Mouse (Mus musculus) heart, embryonic 10.5 days (tissue): ENCODE results near the gene Sept9. TPM values are rescaled to one million over a fixed set of nuclear protein-coding genes. Genes with fewer than 3 reads are reported as not detected.

Source experiments
- DNase-seq: peaks from one replicate; pipeline ENCODE4 v3.0.0-alpha.2; 2017; ENCODE audit warnings: low spot score
- H3K27ac ChIP-seq: fragments of 300-500 bp; sonication (generic); 2 replicates; pipeline ENCODE4 v1.5.1; 2016; ENCODE audit warnings: mild to moderate bottlenecking
- H3K27me3 ChIP-seq: fragments of 300-500 bp; sonication (generic); 2 replicates; pipeline ENCODE4 v1.6.1; 2016; ENCODE audit warnings: mild to moderate bottlenecking; ENCODE audit not compliant: poor library complexity, insufficient read depth, severe bottlenecking
- H3K36me3 ChIP-seq: fragments of 300-500 bp; sonication (generic); 2 replicates; pipeline ENCODE4 v1.6.1; 2016; ENCODE audit warnings: mild to moderate bottlenecking, moderate library complexity
- H3K4me1 ChIP-seq: fragments of 300-500 bp; sonication (generic); 2 replicates; pipeline ENCODE4 v1.6.1; 2016; ENCODE audit warnings: mild to moderate bottlenecking
- H3K4me3 ChIP-seq: fragments of 300-500 bp; sonication (generic); 2 replicates; pipeline ENCODE4 v1.5.1; 2016; ENCODE audit warnings: mild to moderate bottlenecking, moderate library complexity
- H3K9me3 ChIP-seq: fragments of 300-500 bp; sonication (generic); 2 replicates; pipeline ENCODE4 v1.6.1; 2016; ENCODE audit warnings: mild to moderate bottlenecking, moderate library complexity
- WGBS: fragments of 180-500 bp; shearing (Covaris S2); methylation state at CpG from one replicate; pipeline ENCODE4 v1.1.7; 2016; 5-methylcytosine and 5-hydroxymethylcytosine counted together
- polyA plus RNA-seq: library from polyadenylated mRNA; unstranded; fragments of >200 nt; fragmentation: Nextera tagmentation; extraction: Ambion mirVana; gene quantifications from 2 replicates; pipeline ENCODE4 v1.2.1, GENCODE M21; 2016

Sept9 gene
- polyA plus RNA-seq, 1 experiment from 2014 or later: 164 TPM

GRCm38 (mm10) chr11:117182808-117183207 is 16.7 kb upstream of the Sept9 start:
- H3K4me1 ChIP-seq: 0 out of 2 replicates have a peak, but pooled peaks cover 9% of the 10 kb centered on the region
- WGBS: 86% methylated on average over 3 of the region's 3 CpGs
- H3K4me3 ChIP-seq: no peak overlapping the region
- peaks cover 17% of the 10 kb centered on the region for H3K9me3 ChIP-seq
- H3K36me3 ChIP-seq: no peaks in the 10 kb centered on the region
- no peak overlapping the region for H3K27ac ChIP-seq
- H3K27me3 ChIP-seq: no peaks in the 10 kb centered on the region
- DNase-seq: no peak

- 50% methylated on average over 2 of the region's 3 CpGs for WGBS
- 0 out of 2 replicates have a peak, but pooled peaks cover 9% of the 10 kb centered on the region for H3K4me1 ChIP-seq
- H3K4me3 ChIP-seq: no peak overlapping the region
- peaks cover 17% of the 10 kb centered on the region for H3K9me3 ChIP-seq
- DNase-seq: no peak
- H3K27me3 ChIP-seq: peaks cover 3% of the 10 kb centered on the region
- H3K27ac ChIP-seq: no peak overlapping the region
- no peaks in the 10 kb centered on the region for H3K36me3 ChIP-seq
Observed at GRCm38 (mm10) chr11:117183299-117183698, 16.2 kb upstream of the Sept9 start.

GRCm38 (mm10) chr11:117183841-117184240 is 15.6 kb upstream of the Sept9 start:
- Histone ChIP-seq H3K27me3 (peaks cover 6% of the 10 kb centered on the region), H3K36me3 (no peaks in the 10 kb centered on the region), H3K9me3 (peaks cover 17% of the 10 kb centered on the region), H3K27ac (no peak overlapping the region), H3K4me1 (0 out of 2 replicates have a peak, but pooled peaks cover 9% of the 10 kb centered on the region), H3K4me3 (no peak overlapping the region)
- 75% methylated on average over 5 of the region's 5 CpGs for WGBS
- DNase-seq: no peak

GRCm38 (mm10) chr11:117185076-117185933 is 14.2 kb upstream of the Sept9 start:
- Histone ChIP-seq H3K4me3 (no peak overlapping the region), H3K27me3 (peaks cover 6% of the 10 kb centered on the region), H3K27ac (no peak overlapping the region; the same call in 1 of the 2 replicates)

GRCm38 (mm10) chr11:117191524-117191923 is 7.9 kb upstream of the Sept9 start:
- no peak overlapping the region for H3K27ac ChIP-seq
- no peaks in the 10 kb centered on the region for H3K9me3 ChIP-seq
- H3K4me1 ChIP-seq: peaks cover 17% of the 10 kb centered on the region; the same call in 1 of the 2 replicates
- H3K36me3 ChIP-seq: no peaks in the 10 kb centered on the region
- peaks cover 14% of the 10 kb centered on the region for H3K27me3 ChIP-seq
- 61% methylated on average over 5 of the region's 5 CpGs for WGBS
- H3K4me3 ChIP-seq: no peak overlapping the region
- no peak for DNase-seq

More at GRCm38 (mm10) chr11:117185076-117185933, 14.2 kb upstream of the Sept9 start:
- 65% methylated on average over 21 of the region's 21 CpGs for WGBS
- Histone ChIP-seq H3K4me1 (0 out of 2 replicates have a peak, but pooled peaks cover 9% of the 10 kb centered on the region), H3K36me3 (no peaks in the 10 kb centered on the region), H3K9me3 (peaks cover 12% of the 10 kb centered on the region)
- DNase-seq: no peak

GRCm38 (mm10) chr11:117194475-117194937 is 5.0 kb upstream of the Sept9 start:
- 72% methylated on average over 11 of the region's 11 CpGs for WGBS
- H3K36me3 ChIP-seq: 0 out of 2 replicates have a peak, but pooled peaks cover 3% of the 10 kb centered on the region
- H3K4me1 ChIP-seq: peaks cover 14% of the 10 kb centered on the region
- peaks cover 36% of the 10 kb centered on the region for H3K27me3 ChIP-seq
- no peaks in the 10 kb centered on the region for H3K9me3 ChIP-seq
- no peak overlapping the region for H3K27ac ChIP-seq
- H3K4me3 ChIP-seq: no peak overlapping the region
- no peak for DNase-seq

GRCm38 (mm10) chr11:117195616-117196015 is 3.8 kb upstream of the Sept9 start:
- WGBS: 90% methylated on average over 6 of the region's 6 CpGs
- Histone ChIP-seq H3K9me3 (no peaks in the 10 kb centered on the region), H3K4me3 (no peak overlapping the region), H3K27me3 (peaks cover 48% of the 10 kb centered on the region), H3K36me3 (0 out of 2 replicates have a peak, but pooled peaks cover 3% of the 10 kb centered on the region), H3K4me1 (peaks cover 24% of the 10 kb centered on the region), H3K27ac (no peak overlapping the region)
- DNase-seq: no peak

DNA sequence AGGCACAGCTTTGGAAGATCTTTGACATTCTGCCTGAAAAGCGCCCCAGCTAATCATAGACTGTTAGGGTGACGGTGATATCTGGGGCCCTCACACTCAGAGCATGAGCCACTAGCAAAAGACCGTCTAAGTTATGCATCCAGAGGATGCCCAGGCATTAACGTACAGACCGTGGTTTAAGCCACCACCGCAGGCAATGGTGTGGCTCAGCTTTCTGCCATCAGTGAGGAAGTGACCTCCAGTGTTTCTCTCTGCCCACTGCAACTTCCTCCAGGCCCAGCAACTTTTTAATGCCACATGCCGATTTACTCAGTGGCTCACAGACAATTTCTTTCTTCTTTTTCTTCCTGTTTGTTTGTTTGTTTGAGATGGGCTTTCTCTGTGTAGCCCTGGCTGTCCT is 2.8 kb upstream of the Sept9 start:
- 81% methylated on average over 7 of the region's 7 CpGs for WGBS
- H3K36me3 ChIP-seq: 0 out of 2 replicates have a peak, but pooled peaks cover 3% of the 10 kb centered on the region
- H3K9me3 ChIP-seq: no peaks in the 10 kb centered on the region
- no peak for DNase-seq
- peaks cover 32% of the 10 kb centered on the region for H3K4me1 ChIP-seq
- H3K27ac ChIP-seq: no peak overlapping the region
- H3K4me3 ChIP-seq: no peak overlapping the region
- peaks cover 58% of the 10 kb centered on the region for H3K27me3 ChIP-seq

- Histone ChIP-seq H3K27me3 (peaks cover 73% of the 10 kb centered on the region), H3K4me1 (peaks cover 44% of the 10 kb centered on the region), H3K9me3 (no peaks in the 10 kb centered on the region), H3K36me3 (0 out of 2 replicates have a peak, but pooled peaks cover 3% of the 10 kb centered on the region), H3K27ac (no peak overlapping the region), H3K4me3 (no peak overlapping the region)
- WGBS: 89% methylated on average over 5 of the region's 5 CpGs
- no peak for DNase-seq
Observed at GRCm38 (mm10) chr11:117198122-117198521, 1.3 kb upstream of the Sept9 start.

DNA sequence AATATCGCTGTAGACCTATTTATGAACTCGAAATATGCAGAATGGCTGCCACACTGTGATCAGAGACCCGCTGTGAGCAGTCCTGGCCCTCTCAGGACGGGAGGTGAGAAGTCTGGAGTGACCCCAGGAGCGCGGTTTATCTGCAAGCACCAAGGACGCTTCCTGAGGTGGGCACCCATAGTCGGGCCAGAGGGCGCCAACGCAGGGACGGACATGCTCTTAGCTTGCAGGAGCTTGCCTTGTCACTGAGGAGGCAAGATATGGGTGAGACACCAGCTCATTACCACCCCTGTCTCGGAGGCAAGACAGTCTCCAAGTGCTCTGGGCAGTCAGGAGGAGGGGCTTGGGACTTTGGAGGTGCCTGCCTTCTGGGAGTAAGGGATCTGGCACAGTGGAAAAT is 2.4 kb downstream of the Sept9 start:
- Histone ChIP-seq H3K4me3 (no peak overlapping the region), H3K36me3 (0 out of 2 replicates have a peak, but pooled peaks cover 3% of the 10 kb centered on the region), H3K9me3 (no peaks in the 10 kb centered on the region), H3K27ac (0 out of 2 replicates have a peak overlapping the region, but pooled peaks have one; percentile 24), H3K27me3 (peaks cover 75% of the 10 kb centered on the region), H3K4me1 (peaks cover 63% of the 10 kb centered on the region)
- 79% methylated on average over 12 of the region's 12 CpGs for WGBS
- no peak for DNase-seq

DNA sequence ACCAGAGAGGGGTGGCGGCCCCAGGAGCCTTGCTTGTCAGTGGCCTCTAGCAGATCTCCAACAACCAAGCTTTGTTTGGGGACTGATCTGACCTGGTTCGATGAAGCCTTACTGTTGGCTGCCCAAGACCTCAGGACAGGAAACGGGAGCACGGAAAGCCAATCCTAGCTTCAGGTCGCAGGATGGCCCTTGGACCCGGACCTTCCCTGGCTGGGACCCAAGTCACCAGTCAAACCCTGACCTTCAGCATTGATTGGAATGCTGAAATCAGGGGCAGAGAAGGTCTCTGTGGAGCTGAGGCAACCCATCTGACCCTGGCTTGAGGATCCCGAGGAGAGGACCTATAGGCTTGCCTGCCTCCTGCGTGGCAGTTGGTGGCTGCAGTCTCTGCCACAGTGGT is 5.1 kb downstream of the Sept9 start:
- peak overlapping the region; percentile 49 for H3K27ac ChIP-seq
- H3K4me1 ChIP-seq: peaks cover 69% of the 10 kb centered on the region
- no peaks in the 10 kb centered on the region for H3K9me3 ChIP-seq
- DNase-seq: no peak
- 74% methylated on average over 8 of the region's 8 CpGs for WGBS
- H3K27me3 ChIP-seq: peaks cover 48% of the 10 kb centered on the region
- no peaks in the 10 kb centered on the region for H3K36me3 ChIP-seq
- H3K4me3 ChIP-seq: no peak overlapping the region

- DNase-seq: no peak
- no peaks in the 10 kb centered on the region for H3K9me3 ChIP-seq
- peaks cover 44% of the 10 kb centered on the region for H3K27me3 ChIP-seq
- 84% methylated on average over 6 of the region's 6 CpGs for WGBS
- H3K4me1 ChIP-seq: peaks cover 65% of the 10 kb centered on the region
- H3K36me3 ChIP-seq: no peaks in the 10 kb centered on the region
- H3K4me3 ChIP-seq: no peak overlapping the region
- peak overlapping the region; percentile 49 for H3K27ac ChIP-seq
Observed at GRCm38 (mm10) chr11:117205042-117205441, 5.6 kb downstream of the Sept9 start.

GRCm38 (mm10) chr11:117205447-117205846 is 6.0 kb downstream of the Sept9 start:
- H3K4me3 ChIP-seq: no peak overlapping the region
- no peaks in the 10 kb centered on the region for H3K36me3 ChIP-seq
- DNase-seq: no peak
- peaks cover 62% of the 10 kb centered on the region for H3K4me1 ChIP-seq
- 0 out of 2 replicates have a peak overlapping the region, but pooled peaks have one; percentile 49 for H3K27ac ChIP-seq
- no peaks in the 10 kb centered on the region for H3K9me3 ChIP-seq
- 84% methylated on average over 9 of the region's 9 CpGs for WGBS
- peaks cover 40% of the 10 kb centered on the region for H3K27me3 ChIP-seq
